Mouse (Mus musculus) frontal cortex, postnatal 10 days (tissue): ENCODE results near the gene Fmo5.
A peak's percentile ranks its signal among the peaks of the same experiment; 100 is the strongest.

ENCODE experiments used
- DNase-seq, 2 experiments: peaks; one replicate each; pipeline ENCODE4 v3.0.0; 2022; ENCODE audit warnings: low spot score in 2 of 2, mixed read lengths in 1 of 2

Fmo5 gene

GRCm38 (mm10) chr3:97631258-97631860, 2.8 kb downstream of the Fmo5 start:
- DNase-seq, result no peak

- DNase-seq, result no peak
Observed at GRCm38 (mm10) chr3:97633456-97633855, 4.9 kb downstream of the Fmo5 start.

- DNase-seq, result no peak
Observed at GRCm38 (mm10) chr3:97634288-97634761, 5.7 kb downstream of the Fmo5 start.

- DNase-seq, result no peak
Observed at GRCm38 (mm10) chr3:97641396-97641795, 12.8 kb downstream of the Fmo5 start.

GRCm38 (mm10) chr3:97642001-97642400, 13.4 kb downstream of the Fmo5 start:
- DNase-seq, result no peak

- DNase-seq, result no peak
Observed at GRCm38 (mm10) chr3:97648518-97648917, 19.9 kb downstream of the Fmo5 start.

GRCm38 (mm10) chr3:97649022-97649421, 20.4 kb downstream of the Fmo5 start:
- DNase-seq, result no peak

- DNase-seq, result no peak
Observed at GRCm38 (mm10) chr3:97649469-97649868, 20.9 kb downstream of the Fmo5 start.

GRCm38 (mm10) chr3:97651604-97652003, 23.0 kb downstream of the Fmo5 start:
- no peak for DNase-seq

GRCm38 (mm10) chr3:97653781-97654180, 25.2 kb downstream of the Fmo5 start:
- DNase-seq, result no peak

- DNase-seq, result no peak
Observed at GRCm38 (mm10) chr3:97654901-97655300, 26.3 kb downstream of the Fmo5 start.

- peak; percentile 98 to 99 for DNase-seq
Observed at GRCm38 (mm10) chr3:97657655-97658411, 29.2 kb downstream of the Fmo5 start, which contains the start of gene Prkab2. Gene Prkab2, plus strand, starts transcription at chr3:97658193.

GRCm38 (mm10) chr3:97658426-97659193, 30.0 kb downstream of the Fmo5 start:
- DNase-seq, result no peak

GRCm38 (mm10) chr3:97659746-97660145, 31.1 kb downstream of the Fmo5 start:
- no peak for DNase-seq

- DNase-seq, result no peak
Observed at GRCm38 (mm10) chr3:97661206-97661605, 32.6 kb downstream of the Fmo5 start.

- no peak for DNase-seq
Observed at GRCm38 (mm10) chr3:97665525-97665924, 36.9 kb downstream of the Fmo5 start.

- DNase-seq, result no peak
Observed at GRCm38 (mm10) chr3:97666154-97666553, 37.5 kb downstream of the Fmo5 start.

- no peak for DNase-seq
Observed at GRCm38 (mm10) chr3:97667093-97667675, 38.6 kb downstream of the Fmo5 start.

- DNase-seq, result no peak
Observed at GRCm38 (mm10) chr3:97674644-97675110, 46.1 kb downstream of the Fmo5 start, which contains the start of gene Gm17651. Gene Gm17651, minus strand, starts transcription at chr3:97674694.

GRCm38 (mm10) chr3:97676126-97676525, 47.5 kb downstream of the Fmo5 start:
- DNase-seq, result no peak

GRCm38 (mm10) chr3:97678416-97678815, 49.8 kb downstream of the Fmo5 start:
- DNase-seq, result no peak
